Mouse (Mus musculus) embryonic facial prominence, embryonic 13.5 days (tissue): Measurements from ENCODE around the gene A2m. TPM values are rescaled to one million over a fixed set of nuclear protein-coding genes. Genes with fewer than 3 reads are reported as not detected.

Source experiments
- polyA plus RNA-seq: library from polyadenylated mRNA; unstranded; fragments of >200 nt; fragmentation: Nextera tagmentation; extraction: Ambion mirVana; gene quantifications from 2 replicates; pipeline ENCODE4 v1.2.1, GENCODE M21; 2015

A2m gene
- polyA plus RNA-seq, 1 experiment from 2014 or later = 2.0 TPM

Other genes starting within 250 kb of the A2m start
- 0.21 and 0.27 TPM in 2 replicates for gene Iqsec3, start 161.7 kb upstream of the A2m start, polyA plus RNA-seq
- not detected in 2 replicates for gene Gm7298, start 97.6 kb downstream of the A2m start, polyA plus RNA-seq
- gene Mug1, start 203.2 kb downstream of the A2m start, polyA plus RNA-seq = not detected in 2 replicates